ENCODE assay signal across 15 mouse cellular contexts in the genomic region with DNA sequence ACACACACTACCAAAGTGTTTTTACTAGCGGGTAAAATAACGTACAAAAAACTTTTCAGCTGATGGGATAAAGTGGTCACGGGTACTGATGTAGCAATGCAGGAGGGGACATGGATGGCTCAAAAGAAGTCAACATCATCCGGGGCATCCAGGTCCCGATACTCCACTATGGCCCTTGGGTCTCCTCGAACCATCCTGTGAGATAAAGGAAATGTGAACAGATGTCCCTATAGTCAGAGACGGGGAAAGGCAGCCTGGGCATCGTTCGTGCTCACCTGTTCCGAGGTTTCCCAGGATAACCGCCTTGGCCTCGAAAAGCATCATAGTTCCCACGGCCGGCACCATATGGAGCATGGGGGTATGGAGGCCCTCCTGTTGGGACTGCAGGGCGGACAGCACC. TPM values are rescaled to one million over a fixed set of nuclear protein-coding genes. Genes with fewer than 3 reads are reported as not detected.
DNase-seq lines count a peak whose midpoint lies in the region; ATAC-seq and TF ChIP-seq lines count a peak whose summit lies in the region.
"Had no signal": no experiment of that assay in that cellular context is flagged by ENCODE, and none has a peak within 500 bp of the region (broad histone marks: within the 10 kb centered on the region; RNA-seq: fewer than 3 reads in every experiment).

No protein-coding gene starts in this region.

- 94% methylated on average over 15 of the region's 15 CpGs for WGBS in forebrain, embryonic 10.5 days
- WGBS in forebrain, embryonic 14.5 days: 93% methylated on average over 15 of the region's 15 CpGs
- WGBS in lung, embryonic 14.5 days: 92% methylated on average over 15 of the region's 15 CpGs
- WGBS in embryonic facial prominence, embryonic 10.5 days: 92% methylated on average over 15 of the region's 15 CpGs
- 87% methylated on average over 15 of the region's 15 CpGs for WGBS in liver, embryonic 13.5 days (ENCODE audit: insufficient replicate concordance)

- no peak overlapping the region for H3K27ac ChIP-seq in forebrain, embryonic 10.5 days
- H3K27ac ChIP-seq in forebrain, embryonic 14.5 days (ENCODE audit: low read depth, low read length): no peak overlapping the region
- no peak overlapping the region for H3K27ac ChIP-seq in lung, embryonic 14.5 days (ENCODE audit: low read depth)
- H3K27ac ChIP-seq in embryonic facial prominence, embryonic 10.5 days (replicated peaks): no peak overlapping the region
- H3K27ac ChIP-seq in liver, embryonic 13.5 days: peak overlapping the region; percentile 100
- H3K27ac ChIP-seq: macrophage had no signal

- DNase-seq in forebrain, embryonic 10.5 days (ENCODE audit: extremely low spot score, low spot score): no peak
- DNase-seq in forebrain, embryonic 14.5 days (ENCODE audit: low spot score): no peak
- DNase-seq in lung, embryonic 14.5 days: no peak
- no peak for DNase-seq in lung, adult 18-20 months
- DNase-seq in embryonic facial prominence, embryonic 10.5 days (ENCODE audit: low spot score): no peak
- no peak for DNase-seq in liver, embryonic 13.5 days
- no peak for DNase-seq in kidney, postnatal 36 days
- no peak for DNase-seq in Muller cell, postnatal 12 days (ENCODE audit: inconsistent ontology term)
- DNase-seq: B cell, adult 2 months; gastrocnemius, postnatal 25 days; heart, postnatal 4 days; right cerebral cortex, postnatal 14 days had no signal

- no peak for ATAC-seq in forebrain, embryonic 14.5 days
- ATAC-seq in lung, embryonic 14.5 days (ENCODE audit: insufficient read depth): no peak
- ATAC-seq in liver, embryonic 13.5 days (ENCODE audit: low read depth): no peak

- H3K36me3 ChIP-seq in forebrain, embryonic 10.5 days (replicated peaks): peaks cover 60% of the 10 kb centered on the region
- H3K36me3 ChIP-seq in forebrain, embryonic 14.5 days (ENCODE audit: control insufficient read depth, insufficient read depth, low read length): peaks cover 61% of the 10 kb centered on the region
- peaks cover 61% of the 10 kb centered on the region for H3K36me3 ChIP-seq in lung, embryonic 14.5 days (ENCODE audit: insufficient read depth)
- peaks cover 61% of the 10 kb centered on the region for H3K36me3 ChIP-seq in embryonic facial prominence, embryonic 10.5 days (replicated peaks)
- peaks cover 67% of the 10 kb centered on the region for H3K36me3 ChIP-seq in liver, embryonic 13.5 days

- peaks cover 25% of the 10 kb centered on the region for H3K27me3 ChIP-seq in forebrain, embryonic 10.5 days (ENCODE audit: poor library complexity, severe bottlenecking)
- H3K27me3 ChIP-seq in forebrain, embryonic 14.5 days (replicated peaks; ENCODE audit: control insufficient read depth, insufficient read depth, low read length): no peaks in the 10 kb centered on the region
- peaks cover 7% of the 10 kb centered on the region for H3K27me3 ChIP-seq in lung, embryonic 14.5 days (ENCODE audit: insufficient read depth, low read length)
- H3K27me3 ChIP-seq in embryonic facial prominence, embryonic 10.5 days (replicated peaks; ENCODE audit: low read depth, poor library complexity, severe bottlenecking): peaks cover 27% of the 10 kb centered on the region
- no peaks in the 10 kb centered on the region for H3K27me3 ChIP-seq in liver, embryonic 13.5 days

- peak overlapping the region; percentile 14; the same call in 1 of the 2 replicates for H3K4me3 ChIP-seq in forebrain, embryonic 10.5 days
- H3K4me3 ChIP-seq in forebrain, embryonic 14.5 days (ENCODE audit: low read depth, low read length): no peak overlapping the region
- no peak overlapping the region for H3K4me3 ChIP-seq in lung, embryonic 14.5 days (ENCODE audit: low read depth, low read length)
- H3K4me3 ChIP-seq in embryonic facial prominence, embryonic 10.5 days: 0 out of 2 replicates have a peak overlapping the region, but pooled peaks have one; percentile 64
- peak overlapping the region; percentile 83 for H3K4me3 ChIP-seq in liver, embryonic 13.5 days (replicated peaks)

- TF ChIP-seq CTCF in lung, embryonic 14.5 days (IDR thresholded peaks at IDR 0.05; ENCODE audit: low read depth): no peak

- H3K4me1 ChIP-seq in forebrain, embryonic 10.5 days: peaks cover 34% of the 10 kb centered on the region
- peaks cover 9% of the 10 kb centered on the region for H3K4me1 ChIP-seq in forebrain, embryonic 14.5 days (ENCODE audit: control insufficient read depth, insufficient read depth, low read length)
- H3K4me1 ChIP-seq in lung, embryonic 14.5 days (ENCODE audit: insufficient read depth): no peaks in the 10 kb centered on the region
- H3K4me1 ChIP-seq in embryonic facial prominence, embryonic 10.5 days: peaks cover 32% of the 10 kb centered on the region
- peaks cover 60% of the 10 kb centered on the region for H3K4me1 ChIP-seq in liver, embryonic 13.5 days (replicated peaks)

- H3K9me3 ChIP-seq in forebrain, embryonic 10.5 days: no peaks in the 10 kb centered on the region
- no peaks in the 10 kb centered on the region for H3K9me3 ChIP-seq in forebrain, embryonic 14.5 days (replicated peaks; ENCODE audit: control insufficient read depth, low read length)
- H3K9me3 ChIP-seq in lung, embryonic 14.5 days (ENCODE audit: low read depth, low read length): no peaks in the 10 kb centered on the region
- H3K9me3 ChIP-seq in embryonic facial prominence, embryonic 10.5 days: no peaks in the 10 kb centered on the region
- no peaks in the 10 kb centered on the region for H3K9me3 ChIP-seq in liver, embryonic 13.5 days (replicated peaks)
- H3K9me3 ChIP-seq: kidney, embryonic 15.5 days; midbrain, embryonic 15.5 days had no signal

- no peak overlapping the region for H3K9ac ChIP-seq in forebrain, embryonic 14.5 days (ENCODE audit: low read length)
- no peak overlapping the region for H3K9ac ChIP-seq in lung, embryonic 14.5 days
- H3K9ac ChIP-seq in liver, embryonic 13.5 days: peak overlapping the region; percentile 88

- no peak overlapping the region for H3K4me2 ChIP-seq in forebrain, embryonic 14.5 days (ENCODE audit: low read length)
- H3K4me2 ChIP-seq in lung, embryonic 14.5 days: peak overlapping the region; percentile 100; the same call in 1 of the 2 replicates
- H3K4me2 ChIP-seq in liver, embryonic 13.5 days: peak overlapping the region; percentile 100

RNA-seq across cellular contexts. Expression of a gene that starts 1.3 kb away (rescaled TPM):
- 10.3 and 10.4 TPM in 2 replicates for polyA plus RNA-seq in forebrain, embryonic 10.5 days (2016; fragmentation: Nextera tagmentation; extraction: Ambion mirVana)
- polyA plus RNA-seq in forebrain, embryonic 14.5 days (2014; fragmentation: Nextera tagmentation; extraction: Ambion mirVana): 9.8 and 10.3 TPM in 2 replicates
- 4.4 and 4.6 TPM in 2 replicates for polyA plus RNA-seq in lung, embryonic 14.5 days (2014; fragmentation: Nextera tagmentation; extraction: Ambion mirVana)
- polyA plus RNA-seq in embryonic facial prominence, embryonic 10.5 days (2016; fragmentation: Nextera tagmentation; extraction: Ambion mirVana): 7.8 and 8.3 TPM in 2 replicates
- polyA plus RNA-seq in liver, embryonic 13.5 days (2015; fragmentation: Nextera tagmentation; extraction: Ambion mirVana): 8.4 TPM in 2 replicates

RNA-seq across cellular contexts. Expression of a gene that starts 8.4 kb away (rescaled TPM):
- 1.9 and 2.3 TPM in 2 replicates for polyA plus RNA-seq in forebrain, embryonic 10.5 days (2016; fragmentation: Nextera tagmentation; extraction: Ambion mirVana)
- 6.9 and 10.9 TPM in 2 replicates for polyA plus RNA-seq in forebrain, embryonic 14.5 days (2014; fragmentation: Nextera tagmentation; extraction: Ambion mirVana)
- 0.93 and 1.3 TPM in 2 replicates for polyA plus RNA-seq in lung, embryonic 14.5 days (2014; fragmentation: Nextera tagmentation; extraction: Ambion mirVana)
- polyA plus RNA-seq in embryonic facial prominence, embryonic 10.5 days (2016; fragmentation: Nextera tagmentation; extraction: Ambion mirVana): 3.8 and 4.5 TPM in 2 replicates
- 15.9 and 16.6 TPM in 2 replicates for polyA plus RNA-seq in liver, embryonic 13.5 days (2015; fragmentation: Nextera tagmentation; extraction: Ambion mirVana)

RNA-seq across cellular contexts. Expression of a gene that starts 11.8 kb away (rescaled TPM):
- 205 and 209 TPM in 2 replicates for polyA plus RNA-seq in forebrain, embryonic 10.5 days (2016; fragmentation: Nextera tagmentation; extraction: Ambion mirVana)
- 78.9 and 95.2 TPM in 2 replicates for polyA plus RNA-seq in forebrain, embryonic 14.5 days (2014; fragmentation: Nextera tagmentation; extraction: Ambion mirVana)
- polyA plus RNA-seq in lung, embryonic 14.5 days (2014; fragmentation: Nextera tagmentation; extraction: Ambion mirVana): 137 and 141 TPM in 2 replicates
- 191 and 214 TPM in 2 replicates for polyA plus RNA-seq in embryonic facial prominence, embryonic 10.5 days (2016; fragmentation: Nextera tagmentation; extraction: Ambion mirVana)
- polyA plus RNA-seq in liver, embryonic 13.5 days (2015; fragmentation: Nextera tagmentation; extraction: Ambion mirVana): 86.7 and 102 TPM in 2 replicates

RNA-seq across cellular contexts. Expression of a gene that starts 18.5 kb away (rescaled TPM):
- 70.3 and 73.0 TPM in 2 replicates for polyA plus RNA-seq in forebrain, embryonic 10.5 days (2016; fragmentation: Nextera tagmentation; extraction: Ambion mirVana)
- 18.2 and 18.4 TPM in 2 replicates for polyA plus RNA-seq in forebrain, embryonic 14.5 days (2014; fragmentation: Nextera tagmentation; extraction: Ambion mirVana)
- polyA plus RNA-seq in lung, embryonic 14.5 days (2014; fragmentation: Nextera tagmentation; extraction: Ambion mirVana): 87.1 and 89.3 TPM in 2 replicates
- polyA plus RNA-seq in embryonic facial prominence, embryonic 10.5 days (2016; fragmentation: Nextera tagmentation; extraction: Ambion mirVana): 73.1 and 76.2 TPM in 2 replicates
- polyA plus RNA-seq in liver, embryonic 13.5 days (2015; fragmentation: Nextera tagmentation; extraction: Ambion mirVana): 10.1 and 10.6 TPM in 2 replicates

RNA-seq across cellular contexts. Expression of a gene that starts 37.7 kb away (rescaled TPM):
- 10.6 and 11.8 TPM in 2 replicates for polyA plus RNA-seq in forebrain, embryonic 10.5 days (2016; fragmentation: Nextera tagmentation; extraction: Ambion mirVana)
- polyA plus RNA-seq in forebrain, embryonic 14.5 days (2014; fragmentation: Nextera tagmentation; extraction: Ambion mirVana): 6.2 and 9.9 TPM in 2 replicates
- 9.7 and 10.2 TPM in 2 replicates for polyA plus RNA-seq in lung, embryonic 14.5 days (2014; fragmentation: Nextera tagmentation; extraction: Ambion mirVana)
- polyA plus RNA-seq in embryonic facial prominence, embryonic 10.5 days (2016; fragmentation: Nextera tagmentation; extraction: Ambion mirVana): 12.6 and 13.4 TPM in 2 replicates
- polyA plus RNA-seq in liver, embryonic 13.5 days (2015; fragmentation: Nextera tagmentation; extraction: Ambion mirVana): 2.8 and 3.2 TPM in 2 replicates

Comparison
In these comparisons a context has a peak if more than half of its experiments do, and no peak if none do; other contexts are left out.
1. H3K4me3 ChIP-seq: peak in forebrain, embryonic 10.5 days (single experiment), embryonic facial prominence, embryonic 10.5 days (single experiment) and liver, embryonic 13.5 days (single experiment); none in forebrain, embryonic 14.5 days (single experiment) and lung, embryonic 14.5 days (single experiment).